Mouse (Mus musculus) E14TG2a.4 (cell line): Measurements from ENCODE around the gene Slu7.

Experiments used
- H3K27me3 ChIP-seq: 2 replicates; pipeline ENCODE4 v1.6.1; 2014; ENCODE audit warnings: low read length, control low read depth; ENCODE audit not compliant: insufficient read depth
- H3K36me3 ChIP-seq: 2 replicates; pipeline ENCODE4 v1.6.1; 2014; ENCODE audit warnings: low read length, control low read depth; ENCODE audit not compliant: insufficient read depth
- H3K4me1 ChIP-seq: replicated peaks from 2 replicates; pipeline ENCODE4 v1.6.1; 2014; ENCODE audit warnings: low read depth, low read length, control low read depth
- H3K4me3 ChIP-seq: replicated peaks from 2 replicates; pipeline ENCODE4 v1.5.1; 2014; ENCODE audit warnings: mild to moderate bottlenecking, low read length
- H3K9me3 ChIP-seq: 2 replicates; pipeline ENCODE4 v1.6.1; 2014; ENCODE audit warnings: low read length, control low read depth
- CTCF ChIP-seq: conservative IDR thresholded peaks from 2 replicates; pipeline ENCODE4 v1.5.1; 2014; ENCODE audit warnings: low read length
- NANOG ChIP-seq: IDR thresholded peaks from 2 replicates; pipeline ENCODE4 v1.6.1; 2014; ENCODE audit warnings: borderline replicate concordance, low read length, mixed read lengths
- POU5F1 ChIP-seq: IDR thresholded peaks from 2 replicates; pipeline ENCODE4 v1.6.1; 2014; ENCODE audit warnings: low read length, borderline replicate concordance

Gene Slu7

GRCm38 (mm10) chr11:43441121-43441520 is 7.6 kb downstream of the Slu7 start:
- Histone ChIP-seq H3K4me1 (peaks cover under 1% of the 10 kb centered on the region; the same call in 1 of the 2 replicates), H3K27me3 (no peaks in the 10 kb centered on the region), H3K9me3 (no peaks in the 10 kb centered on the region), H3K36me3 (peaks cover 95% of the 10 kb centered on the region), H3K4me3 (no peak overlapping the region)
- TF ChIP-seq CTCF (no peak), NANOG (no peak), POU5F1 (no peak)

GRCm38 (mm10) chr11:43443183-43443582 is 9.6 kb downstream of the Slu7 start:
- H3K4me1 ChIP-seq: peaks cover 7% of the 10 kb centered on the region
- H3K36me3 ChIP-seq: peaks cover 98% of the 10 kb centered on the region
- TF ChIP-seq POU5F1 (no peak), CTCF (no peak), NANOG (no peak)
- no peak overlapping the region for H3K4me3 ChIP-seq
- H3K9me3 ChIP-seq: no peaks in the 10 kb centered on the region
- H3K27me3 ChIP-seq: no peaks in the 10 kb centered on the region

GRCm38 (mm10) chr11:43449916-43450315 is 16.4 kb downstream of the Slu7 start:
- Histone ChIP-seq H3K4me1 (peaks cover 7% of the 10 kb centered on the region), H3K9me3 (peaks cover 6% of the 10 kb centered on the region), H3K36me3 (peaks cover 30% of the 10 kb centered on the region), H3K4me3 (no peak overlapping the region), H3K27me3 (no peaks in the 10 kb centered on the region)
- no peak for TF ChIP-seq CTCF
- TF ChIP-seq POU5F1: no peak
- no peak for TF ChIP-seq NANOG

- Histone ChIP-seq H3K4me1 (peaks cover 4% of the 10 kb centered on the region), H3K36me3 (peaks cover 16% of the 10 kb centered on the region), H3K9me3 (peaks cover 6% of the 10 kb centered on the region), H3K4me3 (no peak overlapping the region), H3K27me3 (no peaks in the 10 kb centered on the region)
- TF ChIP-seq NANOG (no peak), CTCF (no peak), POU5F1 (no peak)
Observed at GRCm38 (mm10) chr11:43451322-43451721, 17.8 kb downstream of the Slu7 start.

GRCm38 (mm10) chr11:43452266-43452665 is 18.7 kb downstream of the Slu7 start:
- no peaks in the 10 kb centered on the region for H3K27me3 ChIP-seq
- peaks cover 7% of the 10 kb centered on the region for H3K36me3 ChIP-seq
- no peaks in the 10 kb centered on the region for H3K4me1 ChIP-seq
- no peak for TF ChIP-seq POU5F1
- no peak for TF ChIP-seq NANOG
- TF ChIP-seq CTCF: no peak
- peaks cover 6% of the 10 kb centered on the region for H3K9me3 ChIP-seq
- H3K4me3 ChIP-seq: no peak overlapping the region

- H3K4me3 ChIP-seq: no peak overlapping the region
- no peaks in the 10 kb centered on the region for H3K4me1 ChIP-seq
- TF ChIP-seq NANOG: no peak
- TF ChIP-seq POU5F1: no peak
- no peak for TF ChIP-seq CTCF
- H3K36me3 ChIP-seq: no peaks in the 10 kb centered on the region
- H3K9me3 ChIP-seq: peaks cover 7% of the 10 kb centered on the region
- H3K27me3 ChIP-seq: no peaks in the 10 kb centered on the region
Observed at GRCm38 (mm10) chr11:43463204-43463603, 29.7 kb downstream of the Slu7 start.

- Histone ChIP-seq H3K27me3 (peaks cover 15% of the 10 kb centered on the region), H3K4me3 (no peak overlapping the region), H3K4me1 (peaks cover 15% of the 10 kb centered on the region), H3K36me3 (no peaks in the 10 kb centered on the region), H3K9me3 (no peaks in the 10 kb centered on the region)
- no peak for TF ChIP-seq NANOG
- TF ChIP-seq CTCF: no peak
- TF ChIP-seq POU5F1: no peak
Observed at GRCm38 (mm10) chr11:43470118-43470517, 36.6 kb downstream of the Slu7 start.

- Histone ChIP-seq H3K36me3 (no peaks in the 10 kb centered on the region), H3K27me3 (peaks cover 19% of the 10 kb centered on the region), H3K9me3 (no peaks in the 10 kb centered on the region), H3K4me3 (no peak overlapping the region), H3K4me1 (peaks cover 15% of the 10 kb centered on the region)
- no peak for TF ChIP-seq POU5F1
- no peak for TF ChIP-seq CTCF
- TF ChIP-seq NANOG: no peak
Observed at GRCm38 (mm10) chr11:43470881-43471820, 37.6 kb downstream of the Slu7 start.
